In the genomic region with DNA sequence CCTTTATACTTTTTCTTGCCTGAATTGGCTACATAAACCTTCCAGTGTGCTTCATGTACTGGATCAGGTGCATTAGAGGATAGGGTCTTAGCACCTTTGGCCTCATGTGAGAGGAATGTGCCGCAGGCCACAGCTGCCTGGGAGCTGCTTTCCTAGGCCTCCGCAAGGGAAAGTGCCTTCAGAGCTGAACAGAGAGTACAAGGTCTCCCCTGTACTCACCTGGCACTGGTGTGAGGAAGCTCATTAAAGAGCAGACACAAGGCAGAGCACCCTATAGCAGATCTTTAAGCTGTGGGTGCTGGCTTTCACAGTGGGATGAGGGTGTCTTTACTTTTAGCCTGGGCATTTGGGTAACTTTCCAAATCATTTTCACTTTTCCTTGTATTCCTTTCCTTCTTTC, we compare ENCODE assay signal across 20 mouse cellular contexts. TPM values are rescaled to one million over a fixed set of nuclear protein-coding genes. Genes with fewer than 3 reads are reported as not detected.
"Had no signal": no experiment of that assay in that cellular context is flagged by ENCODE, and none has a peak within 500 bp of the region (broad histone marks: within the 10 kb centered on the region; RNA-seq: fewer than 3 reads in every experiment).

No protein-coding gene starts in this region.

- H3K4me1 ChIP-seq: limb, embryonic 12.5 days; midbrain, embryonic 10.5 days; neural tube, embryonic 13.5 days had no signal

- DNase-seq: kidney, adult 18-20 months; kidney, adult 9 months; kidney, postnatal 14 days; left cerebral cortex, postnatal 4 days; lung, adult 2 months; retina, postnatal 1 day; right cerebral cortex, postnatal 25 days; thymus, postnatal 36 days had no signal

- H3K9ac ChIP-seq: limb, embryonic 12.5 days; limb, embryonic 15.5 days; midbrain, embryonic 13.5 days; neural tube, embryonic 13.5 days had no signal

- H3K9me3 ChIP-seq: limb, embryonic 12.5 days; limb, embryonic 15.5 days; megakaryocyte, embryonic 14.5 days; midbrain, embryonic 10.5 days; midbrain, embryonic 13.5 days; neural tube, embryonic 13.5 days had no signal

- H3K27me3 ChIP-seq: limb, embryonic 12.5 days; limb, embryonic 15.5 days; megakaryocyte, embryonic 14.5 days; midbrain, embryonic 13.5 days; neural tube, embryonic 13.5 days had no signal

- H3K4me2 ChIP-seq: limb, embryonic 12.5 days; limb, embryonic 15.5 days; midbrain, embryonic 13.5 days; neural tube, embryonic 13.5 days had no signal

- H3K27ac ChIP-seq: hindbrain, postnatal 0 days; limb, embryonic 12.5 days; limb, embryonic 15.5 days; macrophage; midbrain, embryonic 10.5 days; midbrain, embryonic 13.5 days; neural tube, embryonic 13.5 days had no signal

- ATAC-seq: hindbrain, postnatal 0 days; inflammation-experienced regulatory T-cells, adult 6 months; midbrain, embryonic 13.5 days; midbrain, embryonic 16.5 days had no signal

- H3K4me3 ChIP-seq: limb, embryonic 12.5 days; limb, embryonic 15.5 days; megakaryocyte, embryonic 14.5 days; midbrain, embryonic 10.5 days; midbrain, embryonic 13.5 days; myocyte; neural tube, embryonic 13.5 days had no signal

RNA-seq across cellular contexts. Expression of a gene that starts 52.4 kb away (rescaled TPM):
- total RNA-seq: monocyte, adult 5-6 weeks had no signal
- polyA plus RNA-seq: inflammation-experienced regulatory T-cells, adult 6 months; macrophage had no signal
